Mouse (Mus musculus) MEL (cell line): ENCODE results near the gene Snrpd3. TPM values are rescaled to one million over a fixed set of nuclear protein-coding genes. Genes with fewer than 3 reads are reported as not detected.

ENCODE experiments used
- DNase-seq: peaks from one replicate; pipeline ENCODE4 v3.0.0; 2011; ENCODE audit warnings: low read depth, low spot score
- H3K27ac ChIP-seq: 2 replicates; pipeline ENCODE4 v1.5.1; 2012; ENCODE audit warnings: low read depth, mild to moderate bottlenecking, control low read depth, low read length, moderate library complexity; ENCODE audit not compliant: control insufficient read depth
- H3K27me3 ChIP-seq, 2 experiments: fragments of 150-350 bp in 1 of 2; sonication (generic) in 1 of 2; 2 replicates each; pipeline ENCODE4 v1.6.1; 2012; ENCODE audit warnings: low read length in 2 of 2, mild to moderate bottlenecking in 2 of 2, improper control_type of control experiment in 1 of 2, moderate library complexity in 1 of 2; ENCODE audit not compliant: insufficient read depth in 2 of 2, control insufficient read depth in 1 of 2
- H3K36me3 ChIP-seq, 2 experiments: 2 replicates each; pipeline ENCODE4 v1.6.1; 2012 to 2014; ENCODE audit warnings: low read length in 2 of 2, improper control_type of control experiment in 1 of 2, inconsistent platforms in 1 of 2, mild to moderate bottlenecking in 1 of 2; ENCODE audit not compliant: insufficient read depth in 2 of 2, control insufficient read depth in 1 of 2
- H3K4me1 ChIP-seq, 2 experiments: fragments of 150-350 bp in 1 of 2; sonication (generic) in 1 of 2; 2 replicates each; pipeline ENCODE4 v1.6.1; 2012; ENCODE audit warnings: low read length in 2 of 2, improper control_type of control experiment in 1 of 2, mild to moderate bottlenecking in 1 of 2; ENCODE audit not compliant: insufficient read depth in 2 of 2, control insufficient read depth in 1 of 2
- H3K4me3 ChIP-seq, 2 experiments: fragments of 150-350 bp in 1 of 2; sonication (generic) in 1 of 2; 2 replicates each; pipeline ENCODE4 v1.5.1; 2012; ENCODE audit warnings: low read depth in 2 of 2, low read length in 2 of 2, mild to moderate bottlenecking in 2 of 2, moderate library complexity in 2 of 2, control low read depth in 1 of 2, improper control_type of control experiment in 1 of 2; ENCODE audit not compliant: control insufficient read depth in 1 of 2, insufficient read depth in 1 of 2
- H3K79me2 ChIP-seq: 2 replicates; pipeline ENCODE4 v1.6.1; 2012; ENCODE audit warnings: mild to moderate bottlenecking, low read length, moderate library complexity; ENCODE audit not compliant: control insufficient read depth, poor library complexity, insufficient read depth
- H3K9ac ChIP-seq: 2 replicates; pipeline ENCODE4 v1.6.1; 2012; ENCODE audit warnings: low read depth, mild to moderate bottlenecking, control low read depth, low read length, moderate library complexity; ENCODE audit not compliant: control insufficient read depth, poor library complexity, severe bottlenecking
- H3K9me3 ChIP-seq: fragments of 150-350 bp; sonication (generic); replicated peaks from 2 replicates; pipeline ENCODE4 v1.6.1; 2012; ENCODE audit warnings: mild to moderate bottlenecking, low read length, improper control_type of control experiment, moderate library complexity; ENCODE audit not compliant: insufficient read depth
- BHLHE40 ChIP-seq: IDR thresholded peaks from 2 replicates; pipeline ENCODE4 v1.6.1; 2012; ENCODE audit warnings: low read depth, mild to moderate bottlenecking, inconsistent platforms, low read length, improper control_type of control experiment, borderline replicate concordance
- CHD1 ChIP-seq: IDR thresholded peaks from 2 replicates; pipeline ENCODE4 v1.6.1; 2012; ENCODE audit warnings: low read depth, mild to moderate bottlenecking, inconsistent platforms, low read length, improper control_type of control experiment
- E2F4 ChIP-seq: IDR thresholded peaks from 2 replicates; pipeline ENCODE4 v1.6.1; 2011; ENCODE audit warnings: low read depth, low read length, improper control_type of control experiment, borderline replicate concordance
- GABPA ChIP-seq: IDR thresholded peaks from 2 replicates; pipeline ENCODE4 v1.6.1; 2012; ENCODE audit warnings: low read depth, mild to moderate bottlenecking, inconsistent platforms, low read length, improper control_type of control experiment, moderate library complexity
- HCFC1 ChIP-seq: IDR thresholded peaks from 2 replicates; pipeline ENCODE4 v1.6.1; 2012; ENCODE audit warnings: low read depth, mild to moderate bottlenecking, inconsistent platforms, low read length, improper control_type of control experiment, moderate library complexity
- MAX ChIP-seq: IDR thresholded peaks from 2 replicates; pipeline ENCODE4 v1.6.1; 2011; ENCODE audit warnings: low read length, improper control_type of control experiment
- MXI1 ChIP-seq: IDR thresholded peaks from 2 replicates; pipeline ENCODE4 v1.6.1; 2011; ENCODE audit warnings: mild to moderate bottlenecking, low read depth, low read length, improper control_type of control experiment
- MYB ChIP-seq: IDR thresholded peaks from 2 replicates; pipeline ENCODE4 v1.6.1; 2011; ENCODE audit warnings: mild to moderate bottlenecking, low read depth, low read length, improper control_type of control experiment
- MYC ChIP-seq: IDR thresholded peaks from 2 replicates; pipeline ENCODE4 v1.6.1; 2011; ENCODE audit warnings: low read depth, mild to moderate bottlenecking, low read length, improper control_type of control experiment, moderate library complexity
- NRF1 ChIP-seq: IDR thresholded peaks from 2 replicates; pipeline ENCODE4 v1.6.1; 2014; ENCODE audit warnings: low read depth, mild to moderate bottlenecking, inconsistent platforms, low read length, improper control_type of control experiment, moderate library complexity; ENCODE audit not compliant: poor library complexity, insufficient read depth, severe bottlenecking
- RAD21 ChIP-seq: IDR thresholded peaks from 2 replicates; pipeline ENCODE4 v1.6.1; 2011; ENCODE audit warnings: mild to moderate bottlenecking, low read depth, low read length, improper control_type of control experiment
- TAL1 ChIP-seq: IDR thresholded peaks from 2 replicates; pipeline ENCODE4 v1.6.1; 2012; ENCODE audit warnings: mild to moderate bottlenecking, inconsistent platforms, low read length, moderate library complexity, mixed read lengths
- TBP ChIP-seq: IDR thresholded peaks from 2 replicates; pipeline ENCODE4 v1.8.0; 2011; ENCODE audit warnings: low read depth, low read length, improper control_type of control experiment
- ZKSCAN1 ChIP-seq: IDR thresholded peaks from 2 replicates; pipeline ENCODE4 v1.6.1; 2012; ENCODE audit warnings: low read depth, mild to moderate bottlenecking, inconsistent platforms, low read length, improper control_type of control experiment, moderate library complexity
- polyA plus RNA-seq, 2 experiments: library from polyadenylated mRNA; stranded (reverse) in 1 of 2; unstranded in 1 of 2; fragments of >175 nt in 1 of 2; fragments of >200 nt in 1 of 2; gene quantifications; 2 replicates each; pipeline versions ENCODE4 v1.2.1 to v1.2.4; 2012; ENCODE audit warnings: low replicate concordance in 2 of 2, low read depth in 1 of 2; ENCODE audit not compliant: insufficient read length in 2 of 2, insufficient read depth in 1 of 2, missing spikeins in 1 of 2
- total RNA-seq: library from RNA; depleted of rRNA; stranded (reverse); fragments of 300-350 nt; gene quantifications from 2 replicates; pipeline ENCODE4 v1.2.3, GENCODE M21; 2012

Gene Snrpd3
- total and polyA plus RNA-seq, 3 experiments, result 155 to 643 TPM; not detected in 1

- Histone ChIP-seq H3K27me3 (no peaks in the 10 kb centered on the region), H3K9me3 (no peaks in the 10 kb centered on the region), H3K27ac (no peak overlapping the region), H3K4me1 (no peaks in the 10 kb centered on the region; a peak in 1 of 4 replicates), H3K36me3 (no peaks in the 10 kb centered on the region), H3K79me2 (no peaks in the 10 kb centered on the region), H3K4me3 (no peak overlapping the region), H3K9ac (no peak overlapping the region)
- DNase-seq, result no peak
- no peak for TF ChIP-seq TBP
Measured at GRCm38 (mm10) chr10:75552106-75552505, 34.8 kb downstream of the Snrpd3 start.

- no peak for DNase-seq
- H3K27me3 ChIP-seq, result no peaks in the 10 kb centered on the region
- H3K4me3 ChIP-seq, result no peak overlapping the region
- no peaks in the 10 kb centered on the region for H3K79me2 ChIP-seq
- H3K27ac ChIP-seq, result no peak overlapping the region
- no peaks in the 10 kb centered on the region for H3K9me3 ChIP-seq
- no peak overlapping the region for H3K9ac ChIP-seq
- no peaks in the 10 kb centered on the region for H3K36me3 ChIP-seq
- H3K4me1 ChIP-seq, result no peaks in the 10 kb centered on the region; a peak in 1 of 4 replicates
- no peak for TF ChIP-seq GABPA
- no peak for TF ChIP-seq MYB
- no peak for TF ChIP-seq MXI1
- TF ChIP-seq MAX, result no peak
- no peak for TF ChIP-seq TAL1
- TF ChIP-seq, all 39 proteins: peak for 0
Measured at GRCm38 (mm10) chr10:75552701-75553450, 35.5 kb downstream of the Snrpd3 start.

- Histone ChIP-seq H3K4me1 (peaks cover 2 to 7% of the 10 kb centered on the region in 2 experiments; a peak in 3 of 4 replicates), H3K36me3 (no peaks in the 10 kb centered on the region), H3K9ac (no peak overlapping the region), H3K27ac (no peak overlapping the region), H3K9me3 (no peaks in the 10 kb centered on the region), H3K4me3 (no peak overlapping the region), H3K79me2 (no peaks in the 10 kb centered on the region), H3K27me3 (no peaks in the 10 kb centered on the region)
- TF ChIP-seq NRF1 (no peak), HCFC1 (no peak), BHLHE40 (no peak), ZKSCAN1 (no peak), GABPA (no peak), CHD1 (no peak), RAD21 (no peak), MYC (no peak), E2F4 (no peak), TAL1 (no peak)
- no peak for DNase-seq
Measured at GRCm38 (mm10) chr10:75554090-75554489, 36.7 kb downstream of the Snrpd3 start.
